Mouse (Mus musculus): ENCODE data around the gene Ksr1.

- no peak for TF ChIP-seq POLR2A (IDR thresholded peaks at IDR 0.05; ENCODE audit: insufficient read depth, low read depth, low read length)
- TF ChIP-seq CTCF (IDR thresholded peaks at IDR 0.05) = no peak
These were observed 83.3 kb downstream of the Ksr1 start for GRCm38 (mm10) chr11:79062897-79063296.

All from heart, adult 2 months (tissue).